In genomic region chr16:38073859-38074631, GRCm38 (mm10) we compare ENCODE assay signal across 7 mouse cellular contexts. TPM values are rescaled to one million over a fixed set of nuclear protein-coding genes. Genes with fewer than 3 reads are reported as not detected.
DNase-seq lines count a peak whose midpoint lies in the region; ATAC-seq and TF ChIP-seq lines count a peak whose summit lies in the region.
"Not testable (repeated sequence)": the region's sequence is repeated elsewhere in the genome, so short reads cannot be mapped to it uniquely, and the experiment has no call there.

No protein-coding gene starts in this region.

- H3K27me3 ChIP-seq in forebrain, embryonic 16.5 days (replicated peaks; ENCODE audit: control insufficient read depth, insufficient read depth, low read length); hindbrain, postnatal 0 days (ENCODE audit: insufficient read depth, low read length); midbrain, postnatal 0 days (ENCODE audit: insufficient read depth, low read length): not testable (repeated sequence)

- H3K4me2 ChIP-seq in forebrain, embryonic 16.5 days (ENCODE audit: low read length); hindbrain, postnatal 0 days (ENCODE audit: low read depth, low read length); midbrain, postnatal 0 days (ENCODE audit: low read depth, low read length, poor library complexity, severe bottlenecking): not testable (repeated sequence)

- ATAC-seq in forebrain, embryonic 16.5 days = peak; percentile 93
- ATAC-seq in hindbrain, postnatal 0 days; midbrain, postnatal 0 days (ENCODE audit: low FRiP score): not testable (repeated sequence)

- not testable (repeated sequence) for H3K4me1 ChIP-seq in forebrain, embryonic 16.5 days (replicated peaks; ENCODE audit: control insufficient read depth, insufficient read depth, low read length); hindbrain, postnatal 0 days (ENCODE audit: insufficient read depth, low read length); midbrain, postnatal 0 days (ENCODE audit: insufficient read depth, low read length)

- H3K4me3 ChIP-seq in forebrain, embryonic 16.5 days (replicated peaks; ENCODE audit: low read length); hindbrain, postnatal 0 days (ENCODE audit: low read length); midbrain, postnatal 0 days (ENCODE audit: low read depth, low read length): not testable (repeated sequence)

- peak; percentile 32 for DNase-seq in adrenal gland, adult 2 months
- DNase-seq in cerebellum, postnatal 10 days = peak; percentile 25 to 42
- peak; percentile 71 for DNase-seq in hindbrain, postnatal 0 days (ENCODE audit: low spot score)
- peak; percentile 33 for DNase-seq in kidney, postnatal 14 days
- peak; percentile 21 for DNase-seq in lung, postnatal 25 days (ENCODE audit: low spot score)
- peak; percentile 71 for DNase-seq in midbrain, postnatal 0 days (ENCODE audit: low spot score)

- not testable (repeated sequence) for H3K9ac ChIP-seq in forebrain, embryonic 16.5 days (replicated peaks; ENCODE audit: low read depth, low read length); hindbrain, postnatal 0 days (replicated peaks; ENCODE audit: low read length); midbrain, postnatal 0 days (replicated peaks; ENCODE audit: low read length, poor library complexity, severe bottlenecking)

- WGBS in forebrain, embryonic 16.5 days = 42% methylated on average over 1 of the region's 5 CpGs
- WGBS in hindbrain, postnatal 0 days = 47% methylated on average over 1 of the region's 5 CpGs
- 63% methylated on average over 1 of the region's 5 CpGs for WGBS in midbrain, postnatal 0 days

- peaks cover 12% of the 10 kb centered on the region for H3K9me3 ChIP-seq in forebrain, embryonic 16.5 days (ENCODE audit: control insufficient read depth, low read length)
- not testable (repeated sequence) for H3K9me3 ChIP-seq in hindbrain, postnatal 0 days (ENCODE audit: low read length); midbrain, postnatal 0 days (ENCODE audit: low read length)

- not testable (repeated sequence) for H3K27ac ChIP-seq in forebrain, embryonic 16.5 days (ENCODE audit: low read length); hindbrain, postnatal 0 days; midbrain, postnatal 0 days (ENCODE audit: low read depth, low read length)

- not testable (repeated sequence) for H3K36me3 ChIP-seq in forebrain, embryonic 16.5 days (ENCODE audit: control insufficient read depth, insufficient read depth); hindbrain, postnatal 0 days (ENCODE audit: insufficient read depth, low read length); midbrain, postnatal 0 days (ENCODE audit: insufficient read depth, low read length)

- not testable (repeated sequence) for TF ChIP-seq CTCF in hindbrain, postnatal 0 days (IDR thresholded peaks at IDR 0.05; ENCODE audit: low read depth); midbrain, postnatal 0 days (IDR thresholded peaks at IDR 0.05)

RNA-seq across cellular contexts. Expression of gene Gsk3b, which starts 14.8 kb away (rescaled TPM):
- 10 to 100 TPM; 49.2 to 81.7 TPM for total RNA-seq in adrenal gland, adult 2 months (2021)
- 16.2 and 21.9 TPM in 2 replicates for polyA plus RNA-seq in adrenal gland, adult 2 months (2012; rRNA removed)
- polyA plus RNA-seq in forebrain, embryonic 16.5 days (2015; fragmentation: Nextera tagmentation; extraction: Ambion mirVana) = 155 and 159 TPM in 2 replicates
- 112 and 129 TPM in 2 replicates for total RNA-seq in hindbrain, postnatal 0 days (2014; rRNA removed)
- polyA plus RNA-seq in hindbrain, postnatal 0 days (2015; fragmentation: Nextera tagmentation; extraction: Ambion mirVana) = 142 and 149 TPM in 2 replicates
- total RNA-seq in midbrain, postnatal 0 days (2014; rRNA removed) = 116 and 148 TPM in 2 replicates
- 135 and 150 TPM in 2 replicates for polyA plus RNA-seq in midbrain, postnatal 0 days (2015; fragmentation: Nextera tagmentation; extraction: Ambion mirVana)

Comparison
In these comparisons a context has a peak if more than half of its experiments do, and no peak if none do; other contexts are left out.
1. DNase-seq: peak in every context shown above with its lines; median percentile 71 in hindbrain, postnatal 0 days; 71 in midbrain, postnatal 0 days; 34 in cerebellum, postnatal 10 days; 33 in kidney, postnatal 14 days; 32 in adrenal gland, adult 2 months; 21 in lung, postnatal 25 days.